Mouse (Mus musculus) midbrain, embryonic 14.5 days (tissue): ENCODE data around the gene Helz. TPM values are rescaled to one million over a fixed set of nuclear protein-coding genes. Genes with fewer than 3 reads are reported as not detected.
A peak's percentile ranks its signal among the peaks of the same experiment; 100 is the strongest.

Experiments used
- ATAC-seq: fragments of 200-750 bp; cut with Nextera tagmentation; 2 replicates; pipeline ENCODE4 v1.8.0; 2017; ENCODE audit warnings: moderate number of reproducible peaks, moderate library complexity; ENCODE audit not compliant: low FRiP score, low TSS enrichment
- DNase-seq: peaks from one replicate; pipeline ENCODE4 v3.0.0-alpha.2; 2015
- H3K27ac ChIP-seq: fragments of 300-500 bp; sonication (generic); replicated peaks from 2 replicates; pipeline ENCODE4 v1.5.1; 2014; ENCODE audit warnings: mild to moderate bottlenecking, low read depth, low read length, moderate library complexity
- H3K27me3 ChIP-seq: fragments of 300-500 bp; sonication (generic); 2 replicates; pipeline ENCODE4 v1.6.1; 2014; ENCODE audit warnings: low read length, control low read depth, mixed read lengths; ENCODE audit not compliant: control insufficient read depth, insufficient read depth
- H3K36me3 ChIP-seq: fragments of 300-500 bp; sonication (generic); 2 replicates; pipeline ENCODE4 v1.6.1; 2014; ENCODE audit warnings: low read length, control low read depth; ENCODE audit not compliant: control insufficient read depth, insufficient read depth
- H3K4me1 ChIP-seq: fragments of 300-500 bp; sonication (generic); 2 replicates; pipeline ENCODE4 v1.6.1; 2014; ENCODE audit warnings: mild to moderate bottlenecking, antibody characterized with exemption, low read length, control low read depth; ENCODE audit not compliant: control insufficient read depth, insufficient read depth
- H3K4me2 ChIP-seq: fragments of 300-500 bp; sonication (generic); 2 replicates; pipeline ENCODE4 v1.6.1; 2014; ENCODE audit warnings: mild to moderate bottlenecking, low read length, moderate library complexity
- H3K4me3 ChIP-seq: fragments of 300-500 bp; sonication (generic); replicated peaks from 2 replicates; pipeline ENCODE4 v1.5.1; 2014; ENCODE audit warnings: low read depth, low read length
- H3K9ac ChIP-seq: fragments of 300-500 bp; sonication (generic); replicated peaks from 2 replicates; pipeline ENCODE4 v1.6.1; 2014; ENCODE audit warnings: mild to moderate bottlenecking, low read length, moderate library complexity
- H3K9me3 ChIP-seq: fragments of 300-500 bp; sonication (generic); 2 replicates; pipeline ENCODE4 v1.6.1; 2016; ENCODE audit warnings: low read length, control low read depth, mixed read lengths; ENCODE audit not compliant: control insufficient read depth
- WGBS: fragments of 180-500 bp; shearing (Covaris S2); extraction: QIAGEN DNeasy Blood & Tissue Kit; methylation state at CpG from one replicate; pipeline ENCODE4 v1.1.7; 2014; 5-methylcytosine and 5-hydroxymethylcytosine counted together
- polyA plus RNA-seq: library from polyadenylated mRNA; unstranded; fragments of >200 nt; fragmentation: Nextera tagmentation; extraction: Ambion mirVana; gene quantifications from 2 replicates; pipeline ENCODE4 v1.2.1, GENCODE M21; 2014

The Helz gene
- polyA plus RNA-seq, 1 experiment from 2014 or later, result 23.4 TPM

DNA sequence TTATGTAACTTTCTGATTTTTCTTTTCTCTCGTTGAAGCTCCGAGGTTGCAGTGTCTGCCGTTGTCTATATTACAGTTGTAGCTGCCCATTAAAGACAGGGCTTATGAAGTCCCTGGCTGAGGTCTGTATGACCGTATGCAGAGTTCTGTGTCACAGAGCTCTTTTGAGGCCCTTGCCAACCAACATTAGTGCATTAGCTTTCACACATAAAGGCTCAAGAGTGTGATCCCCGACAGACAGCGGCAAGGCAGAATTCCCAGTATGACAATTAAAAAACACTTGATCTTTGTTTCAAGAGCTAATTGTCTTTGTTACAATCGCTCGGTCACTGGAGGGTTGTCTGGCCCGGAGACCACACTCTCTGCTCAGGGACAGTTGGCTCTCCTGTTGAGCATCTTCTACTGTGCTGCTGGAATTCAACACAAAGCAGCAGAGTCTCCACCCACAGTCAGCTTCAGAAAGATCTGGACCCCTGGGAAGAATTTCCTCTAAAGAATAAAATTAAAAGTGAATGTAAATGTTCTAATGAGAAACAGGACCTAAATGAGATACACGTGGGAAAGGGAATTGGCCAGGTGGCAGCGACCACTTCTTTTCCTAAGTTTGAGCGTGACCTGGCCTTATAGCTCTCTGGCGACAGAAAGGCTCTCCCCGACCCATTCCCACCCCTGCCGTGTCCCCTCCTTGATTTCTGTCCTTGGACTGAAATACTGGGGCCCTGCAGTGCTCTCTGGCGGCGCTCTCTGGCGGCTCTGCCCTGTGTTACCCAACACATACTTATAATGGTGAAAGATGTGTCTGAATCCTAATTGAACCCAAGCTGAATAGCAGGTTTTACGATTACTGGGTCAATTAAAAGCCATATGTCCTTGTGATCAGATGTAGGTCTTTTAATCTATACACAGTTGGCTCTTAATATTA, 136.1 kb downstream of the Helz start:
- H3K27me3 ChIP-seq, result no peaks in the 10 kb centered on the region
- WGBS, result 45% methylated on average over 19 of the region's 19 CpGs
- H3K4me3 ChIP-seq, result no peak overlapping the region
- ATAC-seq (no peak; the same call in 1 of the 2 replicates), DNase-seq (peak; percentile 46)
- peaks cover 27% of the 10 kb centered on the region for H3K4me1 ChIP-seq
- no peak overlapping the region for H3K4me2 ChIP-seq
- H3K9ac ChIP-seq, result no peak overlapping the region
- H3K9me3 ChIP-seq, result no peaks in the 10 kb centered on the region
- peaks cover 21% of the 10 kb centered on the region for H3K36me3 ChIP-seq
- peak overlapping the region; percentile 61 for H3K27ac ChIP-seq

DNA sequence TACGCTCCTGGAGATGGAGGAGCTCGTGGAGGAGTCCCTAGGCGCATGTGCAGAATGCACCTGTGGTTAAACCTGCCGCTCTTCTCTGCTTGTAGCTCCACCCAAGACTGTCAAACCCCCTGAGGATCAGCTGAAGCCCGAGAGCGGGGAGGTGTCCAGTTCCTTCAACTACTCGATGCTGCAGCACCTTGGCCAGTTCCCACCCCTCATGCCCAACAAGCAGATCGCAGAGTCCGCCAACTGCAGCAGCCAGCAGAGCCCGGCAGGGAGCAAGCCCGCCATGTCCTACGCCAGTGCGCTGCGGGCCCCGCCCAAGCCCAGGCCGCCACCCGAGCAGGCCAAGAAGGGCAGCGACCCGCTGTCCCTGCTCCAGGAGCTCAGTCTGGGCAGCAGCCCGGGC, 138.6 kb downstream of the Helz start:
- WGBS, result 89% methylated on average over 20 of the region's 20 CpGs
- H3K27ac ChIP-seq, result no peak overlapping the region
- H3K4me2 ChIP-seq, result no peak overlapping the region
- no peaks in the 10 kb centered on the region for H3K9me3 ChIP-seq
- DNase-seq (no peak), ATAC-seq (no peak)
- H3K9ac ChIP-seq, result no peak overlapping the region
- no peak overlapping the region for H3K4me3 ChIP-seq
- H3K27me3 ChIP-seq, result no peaks in the 10 kb centered on the region
- peaks cover 27% of the 10 kb centered on the region for H3K4me1 ChIP-seq
- H3K36me3 ChIP-seq, result peaks cover 21% of the 10 kb centered on the region

DNA sequence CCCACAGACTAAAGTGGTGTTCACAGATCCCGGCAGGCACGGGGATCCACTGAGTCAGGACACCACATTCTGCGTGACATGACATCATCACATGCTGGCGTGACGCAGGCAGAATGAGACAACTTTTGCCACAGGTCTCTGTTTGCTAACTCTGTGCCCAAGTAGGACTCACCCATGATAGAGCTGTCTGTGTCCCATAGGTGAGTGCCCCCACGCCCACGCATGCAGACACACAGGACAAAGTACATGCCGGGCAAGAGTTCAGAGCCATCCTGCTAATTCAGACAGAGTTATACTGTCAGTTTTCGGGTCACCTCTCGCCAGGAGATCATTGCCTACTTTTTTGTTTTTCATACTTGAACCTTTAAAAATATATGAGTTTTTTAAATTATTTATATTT, 140.8 kb downstream of the Helz start:
- peaks cover 8% of the 10 kb centered on the region for H3K4me1 ChIP-seq
- no peaks in the 10 kb centered on the region for H3K9me3 ChIP-seq
- no peak overlapping the region for H3K27ac ChIP-seq
- DNase-seq (no peak), ATAC-seq (no peak)
- no peak overlapping the region for H3K4me3 ChIP-seq
- no peak overlapping the region for H3K4me2 ChIP-seq
- no peak overlapping the region for H3K9ac ChIP-seq
- WGBS, result 97% methylated on average over 10 of the region's 10 CpGs
- H3K27me3 ChIP-seq, result no peaks in the 10 kb centered on the region
- H3K36me3 ChIP-seq, result peaks cover 21% of the 10 kb centered on the region

DNA sequence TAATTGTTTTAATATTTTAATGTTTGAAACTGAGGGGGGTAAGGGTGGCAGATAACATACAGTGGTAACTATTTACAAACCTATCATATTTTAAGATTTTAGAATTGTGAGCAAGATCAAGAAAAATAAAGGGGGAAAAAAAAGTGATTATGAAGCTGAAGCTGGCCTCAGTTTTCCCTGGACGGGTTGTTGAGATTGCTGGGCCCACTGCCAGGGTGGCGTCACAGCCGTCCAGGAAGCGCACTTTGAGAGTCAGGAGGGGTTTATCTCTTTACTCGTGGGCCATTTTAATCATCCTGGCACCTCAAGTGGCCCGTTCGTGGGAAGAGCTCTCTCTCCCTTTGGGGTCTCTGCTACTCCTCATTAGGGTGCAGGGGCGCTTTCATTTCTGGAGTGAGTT, 143.8 kb downstream of the Helz start:
- Histone ChIP-seq H3K27ac (no peak overlapping the region), H3K4me3 (no peak overlapping the region), H3K27me3 (no peaks in the 10 kb centered on the region), H3K4me1 (no peaks in the 10 kb centered on the region), H3K4me2 (no peak overlapping the region), H3K36me3 (peaks cover 7% of the 10 kb centered on the region), H3K9me3 (no peaks in the 10 kb centered on the region), H3K9ac (no peak overlapping the region)
- ATAC-seq, result no peak
- peak; percentile 25 for DNase-seq
- whole genome bisulfite sequencing, result 70% methylated on average over 8 of the region's 8 CpGs

DNA sequence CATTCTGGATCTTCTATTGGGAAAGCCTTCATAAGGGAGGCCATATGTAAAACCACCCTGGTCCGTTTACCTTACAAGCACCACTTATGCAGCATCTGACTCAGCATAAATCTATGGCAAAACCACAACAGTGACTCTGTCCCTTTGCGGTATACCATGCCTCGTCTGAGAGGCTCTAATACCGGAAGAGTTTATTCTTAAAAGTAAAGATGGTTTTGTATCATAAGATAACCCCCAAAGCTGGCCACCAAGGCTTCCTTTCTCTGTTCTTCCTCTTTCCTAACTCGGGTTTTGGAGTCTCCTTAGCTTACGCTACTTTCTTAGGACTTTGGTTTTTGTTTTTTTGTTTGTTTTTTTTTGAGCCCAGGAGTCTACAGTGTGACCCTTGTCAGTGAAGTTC, 145.6 kb downstream of the Helz start:
- 84% methylated on average over 6 of the region's 6 CpGs for WGBS
- no peaks in the 10 kb centered on the region for H3K27me3 ChIP-seq
- no peaks in the 10 kb centered on the region for H3K9me3 ChIP-seq
- no peak overlapping the region for H3K27ac ChIP-seq
- no peaks in the 10 kb centered on the region for H3K4me1 ChIP-seq
- no peak overlapping the region for H3K4me3 ChIP-seq
- no peak overlapping the region for H3K4me2 ChIP-seq
- DNase-seq (no peak), ATAC-seq (no peak)
- peaks cover 2% of the 10 kb centered on the region for H3K36me3 ChIP-seq
- no peak overlapping the region for H3K9ac ChIP-seq

DNA sequence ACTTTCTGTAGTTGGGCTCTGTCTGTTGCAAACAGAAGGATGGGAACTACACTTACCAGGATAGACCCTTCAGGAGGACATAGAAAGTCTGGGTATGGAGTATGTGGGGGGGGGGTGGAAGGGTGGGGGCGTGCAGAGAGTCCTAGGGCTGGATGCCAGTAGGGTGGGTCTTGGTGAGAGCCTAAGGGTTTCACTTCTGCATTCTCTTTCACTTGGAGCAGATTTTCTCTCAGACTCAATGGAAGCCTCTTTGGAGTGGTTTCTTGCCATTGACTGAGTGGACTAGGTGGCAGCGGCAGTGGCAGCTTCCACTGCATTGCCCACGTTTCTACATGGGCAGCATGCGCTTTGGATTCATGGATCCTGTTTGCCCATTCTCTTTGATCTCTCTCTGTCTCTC, 152.2 kb downstream of the Helz start:
- ATAC-seq (no peak), DNase-seq (no peak)
- H3K27ac ChIP-seq, result no peak overlapping the region
- no peak overlapping the region for H3K4me2 ChIP-seq
- no peaks in the 10 kb centered on the region; the same call in 1 of the 2 replicates for H3K27me3 ChIP-seq
- no peaks in the 10 kb centered on the region for H3K36me3 ChIP-seq
- H3K4me1 ChIP-seq, result 0 out of 2 replicates have a peak, but pooled peaks cover 3% of the 10 kb centered on the region
- H3K4me3 ChIP-seq, result no peak overlapping the region
- H3K9me3 ChIP-seq, result no peaks in the 10 kb centered on the region
- 98% methylated on average over 4 of the region's 4 CpGs for WGBS
- H3K9ac ChIP-seq, result no peak overlapping the region

DNA sequence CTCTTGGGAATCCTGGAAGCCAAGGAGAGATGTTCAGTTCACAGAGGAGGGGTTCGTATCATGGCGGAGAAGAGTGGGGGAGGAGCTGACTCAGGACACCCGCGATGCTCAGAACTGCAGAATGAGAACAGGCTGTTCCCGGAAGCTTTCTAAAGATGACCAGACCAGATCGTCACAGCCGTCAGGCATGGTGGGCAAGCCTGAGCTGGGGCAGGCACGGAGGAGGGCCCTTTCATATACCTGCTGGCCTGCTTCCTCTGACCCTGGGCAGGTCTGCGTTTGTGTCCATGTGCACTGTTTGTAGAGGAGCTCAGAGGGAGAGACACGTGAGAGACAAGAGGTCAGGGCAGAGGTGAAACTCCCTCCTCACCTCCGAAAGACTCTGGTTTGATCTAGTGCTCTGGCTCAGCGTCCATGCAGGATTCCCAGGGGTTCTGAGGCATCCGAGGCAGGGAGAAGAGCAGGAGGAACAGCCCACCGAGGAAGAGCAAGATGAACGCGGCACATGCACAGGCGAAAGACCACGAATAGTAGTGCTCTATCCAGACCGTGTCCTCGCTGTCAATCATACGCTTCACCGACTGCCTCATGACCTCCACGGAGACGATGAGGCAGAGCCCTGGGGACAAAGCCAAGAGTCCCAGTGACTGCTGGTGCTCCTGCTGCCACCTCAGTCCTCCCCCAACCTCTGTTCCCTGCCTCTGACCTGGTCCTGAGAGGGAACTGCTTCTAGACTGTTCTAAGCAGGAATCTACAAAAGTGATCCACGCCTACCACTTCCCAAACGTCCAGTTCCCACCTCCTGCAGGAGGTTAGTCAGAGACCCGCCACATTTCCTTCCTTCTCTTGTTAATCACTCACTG, 155.8 kb downstream of the Helz start:
- WGBS, result 37% methylated on average over 27 of the region's 27 CpGs
- no peak overlapping the region for H3K4me2 ChIP-seq
- H3K9ac ChIP-seq, result no peak overlapping the region
- H3K27ac ChIP-seq, result no peak overlapping the region
- DNase-seq (peak; percentile 12), ATAC-seq (no peak)
- no peaks in the 10 kb centered on the region; the same call in 1 of the 2 replicates for H3K27me3 ChIP-seq
- H3K4me1 ChIP-seq, result peaks cover 5% of the 10 kb centered on the region; the same call in 1 of the 2 replicates
- H3K9me3 ChIP-seq, result 0 out of 2 replicates have a peak, but pooled peaks cover 2% of the 10 kb centered on the region
- H3K4me3 ChIP-seq, result no peak overlapping the region
- no peaks in the 10 kb centered on the region for H3K36me3 ChIP-seq

DNA sequence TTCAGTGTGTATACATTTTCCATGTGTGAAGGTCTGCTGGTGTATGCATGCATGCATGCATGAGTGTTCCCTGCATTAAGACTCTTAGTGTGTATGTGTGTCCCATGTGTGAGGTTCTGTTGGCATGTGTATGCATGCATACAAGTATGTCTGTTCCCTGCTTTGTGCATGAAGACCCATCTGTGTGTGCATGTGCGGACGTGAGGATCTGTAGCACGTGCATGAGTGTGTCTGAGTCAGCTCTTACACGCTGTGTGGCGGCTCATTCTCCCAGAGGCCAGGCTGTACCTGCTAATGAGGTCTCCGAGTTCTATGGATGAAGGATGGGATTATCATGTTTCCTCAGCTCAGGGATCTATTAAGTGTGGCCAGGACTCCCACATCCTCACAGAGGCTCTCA, 157.3 kb downstream of the Helz start:
- DNase-seq, result peak; percentile 35

More for the DNA sequence above, 157.3 kb downstream of the Helz start:
- H3K4me1 ChIP-seq, result peaks cover 5% of the 10 kb centered on the region; the same call in 1 of the 2 replicates
- no peaks in the 10 kb centered on the region; the same call in 1 of the 2 replicates for H3K27me3 ChIP-seq
- no peaks in the 10 kb centered on the region for H3K36me3 ChIP-seq
- 0 out of 2 replicates have a peak, but pooled peaks cover 2% of the 10 kb centered on the region for H3K9me3 ChIP-seq
- no peak overlapping the region for H3K4me3 ChIP-seq
- ATAC-seq, result no peak; the same call in 1 of the 2 replicates
- no peak overlapping the region for H3K9ac ChIP-seq
- no peak overlapping the region for H3K4me2 ChIP-seq
- no peak overlapping the region for H3K27ac ChIP-seq
- WGBS, result 49% methylated on average over 6 of the region's 6 CpGs
